Mouse (Mus musculus) bone marrow macrophage, adult 2 months (primary cell): ENCODE data around the gene Spag5.

Experiments used
- CTCF ChIP-seq: IDR thresholded peaks from 2 replicates; pipeline ENCODE4 v1.5.1; 2012; ENCODE audit warnings: low read depth, mild to moderate bottlenecking, low read length, moderate library complexity
- POLR2A ChIP-seq: IDR thresholded peaks from 2 replicates; pipeline ENCODE4 v1.6.1; 2012; ENCODE audit warnings: mild to moderate bottlenecking, low read depth, low read length, borderline replicate concordance

DNA sequence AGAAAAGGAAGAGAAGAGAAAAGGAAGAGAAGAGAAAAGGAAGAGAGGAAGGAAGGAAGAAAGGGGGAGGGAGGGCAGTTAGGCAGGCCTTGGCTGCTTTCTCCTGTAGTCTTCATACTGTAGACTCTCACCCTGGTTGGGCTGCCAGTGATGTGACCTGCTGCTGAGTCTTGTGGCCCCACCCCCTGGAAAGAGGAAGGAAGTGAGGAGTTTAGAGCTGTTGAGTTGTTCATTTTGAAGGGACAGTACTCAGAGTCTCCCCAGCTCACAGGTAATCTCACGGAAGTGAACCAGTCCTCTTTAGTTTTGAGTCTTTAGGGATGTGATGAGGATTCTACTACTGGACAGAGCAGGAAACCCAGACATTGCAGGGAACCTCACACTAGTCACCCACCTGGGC lies 51.8 kb downstream of the Spag5 start:
- TF ChIP-seq CTCF, result no peak
- TF ChIP-seq POLR2A, result no peak
